Mouse (Mus musculus) embryo, embryonic 10 days (tissue): Measurements from ENCODE around the gene Egfr.

Source experiments
- DNase-seq: peaks from one replicate; pipeline ENCODE4 v3.0.0-alpha.2; 2015; ENCODE audit warnings: low spot score

The Egfr gene

DNA sequence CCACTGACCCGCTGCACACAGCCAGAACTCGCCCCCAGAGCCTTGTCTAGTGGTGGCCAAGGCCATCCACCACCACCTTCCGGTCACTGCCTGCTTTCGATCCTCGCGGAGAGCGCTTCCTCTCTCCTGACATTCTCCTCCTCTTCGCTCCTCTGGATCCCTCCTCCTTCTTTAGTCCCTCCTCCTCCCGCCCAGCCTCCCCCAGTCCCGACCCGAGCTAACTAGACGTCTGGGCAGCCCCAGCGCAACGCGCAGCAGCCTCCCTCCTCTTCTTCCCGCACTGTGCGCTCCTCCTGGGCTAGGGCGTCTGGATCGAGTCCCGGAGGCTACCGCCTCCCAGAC is at the start of gene Egfr:
TSS of gene Egfr (plus strand) at position 197 of the 342 bp plus-strand sequence.
- DNase-seq: peak; percentile 65

DNA sequence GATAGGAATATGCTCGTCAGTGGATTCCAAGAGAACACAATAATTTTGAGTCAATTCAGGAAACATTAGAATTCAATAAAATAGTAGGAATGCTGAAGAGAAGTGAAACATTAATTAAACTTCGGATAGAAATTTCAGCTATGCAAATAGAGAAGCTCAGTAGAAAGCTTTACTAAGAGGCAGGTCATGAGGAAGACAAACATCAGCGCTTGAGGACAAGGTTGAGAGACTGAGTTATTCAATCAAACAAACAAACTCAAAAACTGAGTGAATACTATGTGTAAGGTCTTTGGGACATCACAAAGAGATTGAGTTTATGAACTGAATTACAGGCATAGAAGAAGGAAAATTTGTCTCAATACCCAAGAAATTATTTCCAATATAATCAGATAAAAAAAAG is 48.8 kb upstream of the Egfr start:
- DNase-seq: no peak

DNA sequence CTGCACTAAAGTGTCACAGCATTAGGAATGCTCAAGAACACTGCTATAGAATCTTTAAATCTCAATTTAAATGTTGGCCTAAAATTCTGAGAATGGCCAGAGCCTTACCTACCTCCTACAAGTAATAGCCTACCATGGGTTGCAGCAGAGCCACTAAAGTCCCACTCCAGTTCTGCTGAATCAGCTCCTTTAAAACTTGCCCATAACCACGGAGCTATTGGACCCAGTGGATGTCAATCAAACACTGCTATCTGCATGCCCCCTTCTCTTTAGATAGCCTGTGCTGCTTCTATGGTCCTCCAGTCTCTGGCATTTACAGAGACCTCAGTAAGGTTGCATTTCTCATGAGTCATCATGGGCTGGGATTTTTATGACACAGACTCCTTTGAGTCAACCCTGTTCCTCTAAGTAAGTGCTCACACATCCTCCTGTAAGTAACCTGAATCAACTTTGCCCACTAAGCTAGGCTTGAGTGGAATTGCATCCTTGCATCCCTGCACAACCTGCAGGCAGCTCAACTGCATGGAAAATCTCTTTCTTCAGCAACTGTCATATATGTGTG is 16.8 kb upstream of the Egfr start:
- no peak for DNase-seq

DNA sequence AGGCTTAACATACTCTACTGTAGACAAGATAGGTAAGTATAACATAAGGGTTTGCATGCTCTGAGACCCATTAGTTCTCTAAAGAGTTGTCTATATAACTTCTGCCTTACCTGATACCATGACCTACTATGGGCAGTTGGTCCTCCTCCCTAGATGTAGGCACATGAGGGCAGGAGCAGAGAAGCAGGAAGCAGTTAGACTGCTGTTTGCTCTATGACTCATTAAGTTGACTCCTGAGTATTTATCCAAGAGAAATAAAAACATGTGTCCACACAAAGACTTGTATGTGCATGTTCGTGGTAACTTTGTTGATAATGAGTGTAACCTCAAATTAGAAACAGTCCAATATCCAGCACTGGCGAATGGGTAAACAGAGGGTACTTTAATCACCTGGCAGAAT is 14.7 kb upstream of the Egfr start:
- DNase-seq: no peak

DNA sequence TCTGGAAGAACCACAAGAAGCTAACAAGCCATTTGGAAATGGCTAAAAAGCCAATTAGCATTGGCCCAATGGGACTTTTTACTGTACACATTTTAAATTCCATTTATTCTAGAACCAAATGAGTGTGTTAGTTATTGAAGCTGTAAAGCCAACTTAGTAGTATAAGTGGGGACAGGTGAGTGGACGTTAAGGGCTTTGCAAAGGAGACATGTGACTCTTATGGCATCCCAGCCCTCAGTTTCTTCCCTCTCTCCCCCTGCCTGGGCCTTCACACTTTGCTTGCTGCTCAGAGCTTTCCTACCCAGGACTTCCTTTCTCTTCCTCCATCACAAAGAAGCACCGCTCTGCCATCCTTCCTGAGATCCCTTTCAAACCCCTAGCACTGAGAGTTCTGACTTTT is 13.3 kb upstream of the Egfr start:
- DNase-seq: no peak

DNA sequence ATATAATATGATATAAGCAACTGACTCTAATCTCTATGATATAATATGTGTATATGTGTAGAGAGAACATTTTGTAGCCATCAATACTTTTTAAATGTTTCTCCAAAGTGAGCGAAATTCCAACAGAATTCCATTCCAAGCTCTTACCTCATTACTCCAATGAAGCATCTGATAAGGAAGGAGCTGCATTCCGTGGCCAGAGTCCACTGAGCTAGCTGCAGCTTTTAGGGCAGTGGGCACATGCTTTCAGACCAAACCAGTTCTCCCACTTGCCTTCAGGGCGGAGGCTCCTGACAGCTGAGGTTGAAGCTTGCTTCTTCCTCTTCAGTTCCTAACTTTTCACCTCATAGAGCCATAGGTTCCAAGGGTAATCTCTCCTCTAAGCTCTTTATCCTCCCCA is 12.8 kb upstream of the Egfr start:
- peak; percentile 34 for DNase-seq

DNA sequence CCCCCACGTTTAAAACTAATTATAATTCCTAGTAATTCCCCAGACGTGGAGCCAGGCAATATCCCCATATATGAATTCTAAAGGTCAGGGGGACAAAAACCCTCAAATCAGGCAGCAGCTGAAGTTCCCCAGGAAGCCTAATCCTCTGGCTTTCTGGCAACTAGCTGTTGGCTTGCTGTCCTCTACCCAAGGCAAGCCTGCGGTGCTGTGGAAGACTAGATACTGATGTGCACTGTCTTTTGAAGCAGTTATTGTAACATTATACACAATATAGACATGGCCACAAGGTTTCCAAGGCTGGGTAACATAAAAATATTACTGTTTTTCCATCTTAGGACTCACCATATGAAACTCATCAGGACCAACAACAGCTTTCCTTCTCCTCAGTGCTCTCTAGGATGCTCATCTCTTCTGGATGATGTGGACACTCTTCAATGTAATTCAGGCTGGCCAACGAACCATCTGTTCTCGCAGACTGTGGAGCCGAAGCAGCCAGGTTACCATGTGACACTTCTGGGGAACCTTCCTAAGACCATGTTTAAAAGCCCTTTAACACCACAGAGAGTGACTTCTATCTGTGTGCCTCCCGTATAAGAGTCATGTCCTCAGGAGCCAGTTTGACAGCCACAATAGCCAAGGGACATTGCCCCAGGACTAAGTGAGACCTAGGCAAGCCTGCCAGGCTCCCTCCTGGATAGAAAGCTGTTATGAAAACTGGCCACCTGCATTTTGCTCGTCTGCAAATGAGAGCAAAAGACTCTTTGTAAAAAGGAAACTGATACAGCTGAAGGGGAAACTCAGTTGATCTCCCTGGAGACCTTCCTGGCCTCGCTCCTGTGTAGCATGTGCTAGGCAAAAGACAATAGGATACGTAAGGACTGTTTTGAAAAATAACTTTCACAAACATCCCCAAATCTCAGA is 11.1 kb upstream of the Egfr start:
- DNase-seq: no peak

DNA sequence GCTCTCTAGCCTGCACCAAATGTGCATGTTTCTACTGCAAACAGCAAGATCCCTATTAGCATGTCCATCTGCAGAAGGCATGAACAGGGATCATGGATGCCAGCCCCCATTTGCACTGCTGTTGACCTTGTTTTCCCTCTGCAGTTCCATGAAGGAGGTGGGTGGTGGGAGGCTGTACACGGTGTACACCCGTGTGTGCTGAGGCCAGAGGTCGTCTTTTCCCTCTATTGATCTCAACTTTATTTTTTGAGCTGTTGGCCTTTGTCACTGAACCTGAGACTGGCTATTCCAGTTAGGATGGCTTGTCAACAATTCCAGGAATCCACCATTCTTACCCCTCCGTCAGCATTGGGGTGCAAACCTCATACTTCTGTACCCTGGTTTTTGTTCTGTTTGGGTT is 9.8 kb upstream of the Egfr start:
- no peak for DNase-seq

DNA sequence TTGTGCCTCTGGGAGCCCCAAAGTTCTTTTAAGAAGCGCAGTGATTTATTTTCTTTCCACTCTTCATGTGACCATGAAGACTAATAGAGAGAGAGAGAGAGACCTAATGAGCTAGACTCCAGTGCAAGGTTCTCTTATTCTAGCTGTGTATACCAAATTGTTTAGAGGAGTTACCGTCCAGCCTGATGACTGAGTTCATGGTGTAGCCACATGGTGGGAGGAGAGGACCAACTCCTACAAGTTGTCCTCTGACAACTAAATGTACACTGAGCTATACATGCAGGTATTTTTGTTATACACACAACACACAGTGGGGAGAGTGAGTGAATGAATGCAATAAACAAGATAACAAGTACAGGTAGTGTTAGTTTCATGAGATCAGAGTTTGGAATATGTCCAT is 9.2 kb upstream of the Egfr start:
- DNase-seq: no peak

DNA sequence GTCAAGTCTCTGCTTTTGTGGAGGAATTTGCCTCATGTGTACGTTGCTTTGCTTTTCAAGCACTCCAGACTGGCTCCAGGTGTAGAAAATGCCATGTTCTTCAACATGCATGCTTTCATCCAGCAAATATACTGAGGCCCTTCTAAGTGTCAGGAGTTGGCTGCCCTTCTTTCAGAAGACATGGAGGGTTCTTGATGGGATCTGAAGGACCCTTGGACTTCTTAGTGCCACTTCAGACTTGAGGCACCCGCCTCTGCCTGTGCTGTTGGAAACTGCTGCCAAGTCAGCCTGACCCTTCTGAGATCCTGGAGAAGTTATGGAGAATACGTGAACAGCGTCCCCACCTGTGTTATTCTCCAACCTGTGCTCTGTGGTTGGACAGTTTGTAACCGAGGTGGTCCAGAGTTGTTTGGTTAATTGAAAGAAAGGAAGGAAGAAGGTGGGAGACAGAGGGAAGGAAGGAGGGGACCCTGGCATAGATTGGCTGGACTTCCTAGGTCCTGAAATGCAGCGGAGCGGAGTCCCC is 483 bp upstream of the Egfr start:
- DNase-seq: no peak

DNA sequence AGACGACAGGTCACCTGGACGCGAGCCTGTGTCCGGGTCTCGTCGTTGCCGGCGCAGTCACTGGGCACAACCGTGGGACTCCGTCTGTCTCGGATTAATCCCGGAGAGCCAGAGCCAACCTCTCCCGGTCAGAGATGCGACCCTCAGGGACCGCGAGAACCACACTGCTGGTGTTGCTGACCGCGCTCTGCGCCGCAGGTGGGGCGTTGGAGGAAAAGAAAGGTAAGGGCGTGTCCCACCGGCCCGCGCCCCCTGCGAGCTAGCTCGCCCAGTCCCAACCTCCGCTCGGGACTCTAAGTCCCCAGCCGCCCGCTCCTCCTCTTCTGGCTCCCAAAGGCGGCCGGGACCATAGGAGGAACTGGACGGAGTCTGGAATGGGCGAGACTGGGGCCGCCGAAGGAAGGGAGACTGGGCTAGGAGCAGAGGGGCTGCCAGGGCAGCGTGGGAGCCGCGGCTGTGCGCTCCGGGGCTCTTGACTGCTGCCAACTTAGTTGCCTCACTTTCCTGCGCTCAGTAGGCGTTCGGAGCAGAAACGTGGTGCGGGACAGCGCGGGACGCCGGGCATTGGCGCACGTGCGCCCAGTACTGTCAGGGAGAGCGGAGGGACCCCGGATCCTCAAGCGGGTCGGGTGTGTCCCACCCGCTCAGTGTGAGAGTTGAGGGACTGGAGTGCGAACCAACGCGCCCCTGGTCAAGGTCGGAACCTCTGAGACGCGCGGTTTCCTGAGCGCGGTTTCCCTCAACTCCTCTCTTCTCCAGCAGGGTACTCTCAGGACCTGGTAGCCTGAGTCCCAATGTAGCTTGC is 548 bp downstream of the Egfr start:
- peak; percentile 51 for DNase-seq

DNA sequence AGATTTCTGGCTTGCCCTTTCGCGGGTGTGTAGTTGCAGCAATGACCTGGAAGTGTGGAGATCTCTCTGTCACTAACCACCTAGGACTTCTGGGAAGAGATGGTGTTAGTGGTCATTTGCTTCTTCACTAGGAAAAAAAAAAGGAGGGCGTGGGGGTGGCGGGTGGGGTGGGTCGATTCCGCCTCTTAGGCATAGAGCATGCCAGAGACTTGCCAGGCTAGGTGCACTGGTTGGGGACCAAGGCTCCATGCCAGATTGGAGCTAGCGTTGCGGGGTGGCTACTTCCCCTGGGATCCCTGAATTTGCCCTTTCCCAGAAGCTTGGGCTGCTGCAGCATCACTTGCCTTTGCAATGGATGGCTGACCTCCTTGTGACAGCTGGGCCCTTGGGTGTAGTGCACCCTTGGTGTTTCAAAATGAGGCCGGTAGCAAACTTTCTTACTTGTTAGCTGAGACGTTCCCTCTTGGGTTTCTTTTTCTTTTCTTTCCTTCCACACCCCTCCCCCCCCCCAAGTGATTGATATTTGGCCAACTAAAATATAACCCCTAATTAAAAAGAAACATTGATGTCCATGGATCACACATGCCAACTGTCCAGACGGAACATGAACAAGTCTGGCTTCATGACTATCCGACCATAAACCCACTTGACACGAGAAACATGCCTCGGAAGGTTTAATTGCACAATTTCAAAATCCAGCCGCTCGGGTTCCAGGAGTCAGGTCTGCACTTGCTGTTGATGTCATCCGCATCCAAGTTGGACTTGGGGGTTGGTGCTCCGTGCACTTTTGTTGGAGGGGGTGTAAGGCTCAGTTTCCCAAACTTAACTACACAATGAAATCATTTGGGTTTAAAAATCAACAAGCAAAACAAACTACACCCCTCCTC is 1.4 kb downstream of the Egfr start:
- DNase-seq: no peak

DNA sequence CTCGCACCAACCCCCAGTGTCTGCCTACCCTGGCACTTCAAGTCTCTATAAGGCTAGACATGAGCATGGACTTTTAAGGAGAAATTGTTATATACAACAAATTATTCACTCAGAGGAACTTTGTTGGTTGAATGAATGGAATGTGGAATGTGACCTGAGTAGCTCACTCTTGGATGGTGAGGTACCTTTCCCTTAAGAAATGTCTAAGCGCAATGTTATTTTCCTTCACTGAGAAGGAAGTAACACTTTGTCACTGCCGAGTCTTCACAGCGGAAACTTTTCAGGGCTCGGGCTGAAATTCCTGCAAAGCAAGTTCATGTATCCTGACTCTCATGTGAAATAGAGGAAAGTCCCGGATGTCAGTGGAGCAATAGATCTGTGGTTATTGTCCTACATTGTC is 7.9 kb downstream of the Egfr start:
- no peak for DNase-seq

DNA sequence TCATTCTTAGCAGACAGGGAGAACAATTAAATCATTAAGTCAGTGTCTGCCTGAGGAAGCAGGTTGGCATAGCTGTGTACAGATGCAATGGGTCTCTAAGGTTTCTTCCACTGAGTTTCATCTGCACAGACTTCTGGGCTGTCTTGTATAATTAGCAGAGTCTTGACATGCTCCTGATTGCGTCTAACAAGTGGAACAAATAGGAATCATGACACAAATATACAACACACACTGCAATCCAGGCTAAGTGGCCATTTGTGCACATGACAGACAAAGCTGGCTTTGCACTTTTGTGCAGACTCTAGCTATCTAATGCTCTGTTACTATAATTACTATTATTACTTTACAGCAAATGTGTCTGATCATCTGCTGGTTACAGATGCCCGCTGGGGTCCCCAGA is 9.2 kb downstream of the Egfr start:
- no peak for DNase-seq

DNA sequence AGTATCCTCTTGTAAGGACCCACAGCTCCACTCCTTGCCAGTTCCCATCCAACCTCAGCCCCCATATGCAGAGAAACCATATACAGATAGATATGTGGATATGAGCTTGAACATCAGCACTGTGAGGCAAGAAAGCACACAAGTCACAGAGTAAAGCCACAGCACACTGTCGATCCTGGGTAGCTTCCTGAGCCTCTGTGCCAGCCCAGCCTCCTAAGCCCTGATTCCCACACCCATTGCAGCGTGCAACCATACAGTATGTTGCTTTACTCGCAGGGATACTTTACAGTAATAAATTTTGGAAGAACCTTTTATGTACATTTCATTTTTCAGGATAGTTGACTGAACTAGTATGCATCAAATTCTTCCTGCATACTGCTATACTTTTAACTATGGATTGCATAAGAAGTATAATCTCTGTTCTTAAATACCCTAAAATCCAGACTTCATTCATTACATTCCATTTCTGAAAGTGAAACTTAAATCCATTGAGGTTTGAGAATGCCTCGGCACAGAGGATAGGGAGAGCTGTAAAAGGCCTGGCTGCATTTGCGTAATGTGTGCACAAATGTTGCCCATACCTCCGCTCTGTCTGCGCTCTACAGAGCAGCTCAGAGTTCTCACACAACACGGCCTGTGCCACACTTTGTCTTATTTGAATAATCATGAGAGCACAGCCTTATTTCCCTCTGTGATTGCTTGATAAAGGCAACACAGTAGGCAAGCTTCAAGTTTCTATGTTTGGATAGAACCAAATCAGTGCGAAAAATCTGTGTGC is 14.2 kb downstream of the Egfr start:
- DNase-seq: no peak

DNA sequence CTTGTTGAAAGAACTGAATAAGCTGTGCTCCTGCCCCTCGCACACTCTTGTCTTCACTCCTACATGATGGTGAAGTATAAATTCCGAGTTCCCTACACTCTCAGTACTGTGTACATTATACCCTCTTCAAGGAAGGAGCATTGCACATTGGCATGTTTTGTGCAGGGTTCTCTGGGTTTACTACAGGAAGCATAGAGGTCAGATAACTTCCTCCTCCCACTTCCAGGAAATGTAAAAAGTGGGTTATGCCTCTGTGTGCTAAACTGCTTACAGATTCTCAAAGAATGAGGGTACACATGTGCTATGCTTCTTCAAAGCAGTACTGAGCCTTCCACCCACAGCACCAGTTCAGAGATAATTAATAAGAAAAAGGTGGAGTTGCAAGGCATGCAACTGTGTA is 16.0 kb downstream of the Egfr start:
- no peak for DNase-seq

DNA sequence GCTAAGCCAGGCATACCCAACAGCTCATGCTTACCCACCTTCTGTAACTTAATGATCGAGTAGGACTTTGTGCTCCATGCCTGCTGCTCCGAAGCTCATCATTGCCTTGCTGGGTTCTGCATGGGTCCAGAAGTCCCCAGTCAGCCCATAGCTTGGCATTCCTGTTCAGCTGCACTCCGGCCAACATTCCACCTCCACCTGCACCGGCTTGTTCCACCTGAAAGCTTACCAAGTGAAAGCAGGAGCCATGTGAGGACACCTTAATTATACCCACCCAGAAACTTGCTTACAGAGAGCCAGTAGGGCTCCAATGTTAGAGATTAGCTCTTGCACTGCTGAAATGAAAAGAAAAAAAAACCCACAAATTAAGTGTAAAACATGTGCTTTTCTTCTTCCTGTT is 17.3 kb downstream of the Egfr start:
- DNase-seq: no peak

DNA sequence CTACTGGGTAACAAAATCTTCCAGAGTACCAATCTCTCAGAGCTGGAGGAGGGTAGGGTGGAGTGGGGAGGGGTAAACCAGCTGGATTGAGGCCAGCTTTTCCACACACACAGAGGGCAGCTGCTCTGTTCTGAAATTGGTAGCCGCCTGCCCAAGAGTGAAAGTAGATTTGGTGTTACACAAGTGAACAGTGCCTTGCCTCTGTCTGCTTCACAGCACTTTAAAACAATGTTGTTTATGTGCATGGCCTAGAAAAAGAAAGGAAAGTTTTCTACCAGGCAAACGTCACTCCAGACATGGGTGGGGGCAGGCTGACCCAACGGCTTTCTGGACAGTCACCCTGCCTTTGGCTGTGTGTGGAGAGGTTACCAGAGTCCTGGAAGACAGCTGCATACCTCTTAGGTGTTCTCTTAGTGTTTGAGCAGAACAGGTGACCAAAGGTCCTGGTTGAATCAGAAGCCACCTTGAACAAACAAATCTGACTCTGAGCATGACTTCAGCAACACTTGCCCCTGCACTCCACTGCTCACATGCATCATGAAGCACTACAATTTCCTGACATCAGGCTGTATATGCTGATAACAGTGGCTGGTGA is 17.8 kb downstream of the Egfr start:
- DNase-seq: no peak

DNA sequence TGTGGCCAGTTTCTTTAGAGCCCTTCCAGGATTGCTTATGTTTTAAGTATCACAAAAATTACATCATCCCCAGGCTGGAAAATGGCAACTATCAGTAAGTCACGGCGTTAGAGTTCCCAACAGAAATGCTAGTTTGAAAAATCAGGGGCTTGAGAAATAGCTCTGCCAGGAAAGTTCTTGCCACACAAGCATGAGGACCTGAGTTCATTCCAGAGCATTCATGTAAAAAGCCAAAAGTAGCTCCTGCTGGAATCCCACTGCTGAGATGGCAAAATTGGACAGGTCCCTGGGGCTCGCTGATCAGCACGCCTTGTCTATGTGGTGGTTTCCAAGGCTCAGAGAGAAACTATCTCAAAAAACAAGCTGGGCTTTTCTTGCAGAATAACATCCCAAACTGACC is 19.0 kb downstream of the Egfr start:
- DNase-seq: no peak

DNA sequence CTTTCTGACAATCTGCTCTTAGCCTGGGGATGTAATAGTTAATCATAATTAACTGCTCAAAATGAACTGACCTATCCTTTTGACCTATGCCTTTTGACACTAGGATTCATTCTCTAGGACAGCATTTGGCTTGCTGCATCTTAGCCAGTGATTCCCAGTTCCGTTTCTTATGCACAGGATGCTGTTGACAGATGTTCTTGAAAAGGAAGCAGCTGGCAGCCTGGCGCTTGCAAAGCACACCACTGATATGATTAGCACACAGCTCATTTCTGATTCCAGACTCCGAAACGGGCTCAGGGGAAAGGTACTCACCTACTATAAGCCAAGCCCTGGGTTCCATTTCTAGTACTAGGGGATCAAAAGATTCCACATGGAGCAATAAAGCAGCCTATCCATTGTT is 20.7 kb downstream of the Egfr start:
- DNase-seq: peak; percentile 23

DNA sequence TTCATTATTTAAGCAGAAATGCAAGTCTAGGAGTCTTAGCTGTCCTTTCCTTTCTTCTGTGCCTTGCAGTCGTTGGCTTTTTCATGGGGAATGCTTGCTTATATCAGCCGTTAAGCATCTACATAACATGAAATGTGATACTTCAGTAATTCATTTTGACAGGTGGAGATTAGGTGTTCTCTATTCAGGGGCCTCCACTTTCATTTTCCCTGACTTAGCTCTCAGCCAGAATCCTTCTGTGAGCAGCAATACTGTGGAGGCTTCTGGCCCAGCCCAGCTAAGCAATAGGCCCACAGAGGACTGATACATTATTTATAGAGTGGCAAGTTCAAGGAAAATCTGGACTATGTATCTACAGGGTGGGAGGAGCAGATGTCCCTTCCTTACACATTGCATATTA is 25.0 kb downstream of the Egfr start:
- no peak for DNase-seq
